Mouse (Mus musculus) heart, postnatal 0 days (tissue): ENCODE measurements around the gene Sbno1. TPM values are rescaled to one million over a fixed set of nuclear protein-coding genes. Genes with fewer than 3 reads are reported as not detected.
"Not testable (repeated sequence)": the region's sequence is repeated elsewhere in the genome, so short reads cannot be mapped to it uniquely, and the experiment has no call there.

Source experiments
- ATAC-seq: fragments of 200-750 bp; cut with Nextera tagmentation; 2 replicates; pipeline ENCODE4 v1.8.0; 2017; ENCODE audit warnings: low read depth, moderate number of reproducible peaks, moderate library complexity; ENCODE audit not compliant: insufficient read depth
- DNase-seq: peaks from one replicate; pipeline ENCODE4 v3.0.0-alpha.2; 2016; ENCODE audit warnings: low spot score
- H3K27ac ChIP-seq: fragments of 300-500 bp; sonication (generic); 2 replicates; pipeline ENCODE4 v1.5.1; 2014; ENCODE audit warnings: low read depth, mild to moderate bottlenecking
- H3K27me3 ChIP-seq: fragments of 300-500 bp; sonication (generic); 2 replicates; pipeline ENCODE4 v1.6.1; 2014; ENCODE audit warnings: low read length, mixed read lengths; ENCODE audit not compliant: control insufficient read depth, insufficient read depth
- H3K36me3 ChIP-seq: fragments of 300-500 bp; sonication (generic); replicated peaks from 2 replicates; pipeline ENCODE4 v1.6.1; 2014; ENCODE audit warnings: low read length, mixed read lengths; ENCODE audit not compliant: control insufficient read depth, insufficient read depth
- H3K4me1 ChIP-seq: fragments of 300-500 bp; sonication (generic); 2 replicates; pipeline ENCODE4 v1.6.1; 2014; ENCODE audit warnings: antibody characterized with exemption; ENCODE audit not compliant: control insufficient read depth, insufficient read depth
- H3K4me2 ChIP-seq: fragments of 300-500 bp; sonication (generic); 2 replicates; pipeline ENCODE4 v1.6.1; 2014; ENCODE audit warnings: low read depth, mild to moderate bottlenecking, low read length, moderate library complexity
- H3K4me3 ChIP-seq: fragments of 300-500 bp; sonication (generic); 2 replicates; pipeline ENCODE4 v1.5.1; 2014; ENCODE audit warnings: low read depth, low read length
- H3K9ac ChIP-seq: fragments of 300-500 bp; sonication (generic); replicated peaks from 2 replicates; pipeline ENCODE4 v1.6.1; 2014; ENCODE audit warnings: low read depth, low read length, mixed read lengths
- H3K9me3 ChIP-seq: fragments of 300-500 bp; sonication (generic); replicated peaks from 2 replicates; pipeline ENCODE4 v1.6.1; 2016; ENCODE audit warnings: low read length; ENCODE audit not compliant: control insufficient read depth
- CTCF ChIP-seq: IDR thresholded peaks from 2 replicates; pipeline ENCODE4 v1.5.1; 2016; ENCODE audit warnings: antibody characterized with exemption, control low read depth, low read depth
- EP300 ChIP-seq: IDR thresholded peaks from 2 replicates; pipeline ENCODE4 v1.6.1; 2016; ENCODE audit warnings: antibody characterized with exemption, low read depth
- WGBS: fragments of 180-500 bp; shearing (Covaris S2); extraction: QIAGEN DNeasy Blood & Tissue Kit; methylation state at CpG from one replicate; pipeline ENCODE4 v1.1.7; 2014; 5-methylcytosine and 5-hydroxymethylcytosine counted together
- polyA plus RNA-seq: library from polyadenylated mRNA; unstranded; fragments of >200 nt; fragmentation: Nextera tagmentation; extraction: Ambion mirVana; gene quantifications from 2 replicates; pipeline ENCODE4 v1.2.1, GENCODE M21; 2015
- total RNA-seq: library from RNA; depleted of rRNA; stranded (reverse); fragments of >200 nt; gene quantifications from 2 replicates; pipeline ENCODE4 v1.2.3, GENCODE M21; 2014; ENCODE audit warnings: low replicate concordance

The Sbno1 gene
- total and polyA plus RNA-seq, 2 experiments from 2014 or later, result 33.8 to 52.8 TPM

DNA sequence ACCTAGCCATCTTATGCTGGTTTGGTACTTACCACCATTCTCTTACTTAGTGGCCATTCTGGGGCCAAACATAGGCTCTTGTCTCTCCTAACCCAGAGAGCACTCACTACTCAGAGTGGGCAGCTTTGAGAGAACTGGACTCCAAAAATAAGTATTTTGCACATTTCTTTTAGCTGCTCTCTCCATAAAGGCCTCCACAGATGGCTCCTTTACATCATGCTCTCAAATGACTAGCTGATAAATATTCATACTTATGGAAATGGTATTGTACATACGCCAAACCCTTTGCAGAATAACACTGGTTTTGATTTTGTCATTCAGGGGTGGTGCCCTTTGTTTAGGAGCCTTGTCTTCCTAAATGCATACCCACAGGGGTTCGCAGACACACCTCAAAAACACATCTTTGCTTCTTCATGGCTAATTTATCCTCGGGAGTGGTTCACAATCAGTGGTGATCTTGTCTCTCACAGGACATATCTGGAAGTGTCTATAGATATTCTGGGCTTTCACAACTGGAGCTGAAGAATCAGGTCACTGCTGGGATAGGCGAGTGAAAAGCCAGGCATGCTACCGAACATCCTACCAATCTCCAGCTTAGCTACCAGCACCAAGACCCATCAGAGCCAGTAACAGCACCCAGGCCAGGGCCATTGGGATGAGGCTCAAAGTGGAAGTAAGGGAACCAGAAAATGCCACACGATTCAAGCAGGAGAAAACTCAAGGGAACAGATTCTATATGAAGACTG lies 61.5 kb downstream of the Sbno1 start:
- DNase-seq (no peak), ATAC-seq (no peak)
- Histone ChIP-seq H3K36me3 (peaks cover 16% of the 10 kb centered on the region), H3K27me3 (no peaks in the 10 kb centered on the region), H3K4me2 (no peak overlapping the region), H3K9me3 (no peaks in the 10 kb centered on the region), H3K4me1 (no peaks in the 10 kb centered on the region), H3K27ac (no peak overlapping the region), H3K4me3 (no peak overlapping the region), H3K9ac (no peak overlapping the region)
- WGBS, result 88% methylated on average over 6 of the region's 6 CpGs
- TF ChIP-seq CTCF, result no peak
- no peak for TF ChIP-seq EP300

GRCm38 (mm10) chr5:124362982-124363381 lies 62.8 kb downstream of the Sbno1 start, which contains the start of gene Cdk2ap1:
TSS of gene Cdk2ap1 (minus strand) at chr5:124363082.
- ATAC-seq, result not testable (repeated sequence)

GRCm38 (mm10) chr5:124359641-124360040 lies 66.2 kb downstream of the Sbno1 start:
- Histone ChIP-seq H3K9ac (no peak overlapping the region), H3K27me3 (no peaks in the 10 kb centered on the region), H3K27ac (no peak overlapping the region), H3K4me3 (no peak overlapping the region), H3K36me3 (no peaks in the 10 kb centered on the region), H3K4me2 (no peak overlapping the region), H3K4me1 (no peaks in the 10 kb centered on the region; the same call in 1 of the 2 replicates), H3K9me3 (no peaks in the 10 kb centered on the region)
- TF ChIP-seq CTCF (peak; percentile 49), EP300 (no peak)
- peak; percentile 16 for DNase-seq
- 84% methylated on average over 2 of the region's 2 CpGs for WGBS
- ATAC-seq, result no peak

More at GRCm38 (mm10) chr5:124362982-124363381, 62.8 kb downstream of the Sbno1 start, which contains the start of gene Cdk2ap1:
- H3K4me3 ChIP-seq, H3K27me3 ChIP-seq, H3K9me3 ChIP-seq, DNase-seq, H3K4me1 ChIP-seq, H3K9ac ChIP-seq, H3K36me3 ChIP-seq, H3K4me2 ChIP-seq, H3K27ac ChIP-seq: not testable (repeated sequence)
- 94% methylated on average over 5 of the region's 5 CpGs for WGBS

- Histone ChIP-seq H3K4me2 (no peak overlapping the region), H3K4me3 (no peak overlapping the region), H3K4me1 (peaks cover 4% of the 10 kb centered on the region), H3K27me3 (no peaks in the 10 kb centered on the region), H3K9me3 (no peaks in the 10 kb centered on the region), H3K9ac (no peak overlapping the region), H3K27ac (no peak overlapping the region), H3K36me3 (no peaks in the 10 kb centered on the region)
- ATAC-seq, result no peak
- TF ChIP-seq EP300 (no peak), CTCF (no peak)
- WGBS, result 53% methylated on average over 3 of the region's 3 CpGs
- DNase-seq, result no peak
These were observed 69.1 kb downstream of the Sbno1 start for GRCm38 (mm10) chr5:124356695-124357094.

- Histone ChIP-seq H3K9me3 (no peaks in the 10 kb centered on the region), H3K4me2 (peak overlapping the region; percentile 68), H3K36me3 (no peaks in the 10 kb centered on the region), H3K4me3 (peak overlapping the region; percentile 99), H3K4me1 (peaks cover 13% of the 10 kb centered on the region), H3K9ac (peak overlapping the region; percentile 98; the same call in 1 of the 2 replicates), H3K27ac (no peak overlapping the region), H3K27me3 (no peaks in the 10 kb centered on the region)
- no peak for DNase-seq
- ATAC-seq, result no peak
- WGBS, result 12% methylated on average over 12 of the region's 12 CpGs
- no peak for TF ChIP-seq CTCF
- TF ChIP-seq EP300, result no peak
These were observed 70.3 kb downstream of the Sbno1 start for GRCm38 (mm10) chr5:124355425-124355959.
